Mouse (Mus musculus) bone marrow, adult 2 months (tissue): Measurements from ENCODE around the gene Akap11.

ENCODE experiments used
- CTCF ChIP-seq: fragments of 200-500 bp; IDR thresholded peaks from 2 replicates; pipeline ENCODE4 v1.5.1; 2011; ENCODE audit warnings: low read length, control low read depth; ENCODE audit not compliant: control insufficient read depth, insufficient read depth
- POLR2A ChIP-seq: fragments of 200-500 bp; IDR thresholded peaks from 2 replicates; pipeline ENCODE4 v1.6.1; 2011; ENCODE audit warnings: low read depth, mild to moderate bottlenecking, control low read depth, low read length, borderline replicate concordance; ENCODE audit not compliant: control insufficient read depth

GRCm38 (mm10) chr14:78548807-78549206, 12.2 kb upstream of the Akap11 start:
- TF ChIP-seq POLR2A (no peak), CTCF (no peak)
